Mouse (Mus musculus) frontal cortex, postnatal 10 days (tissue): ENCODE measurements around the gene Klrb1c.
"Not testable (repeated sequence)": the region's sequence is repeated elsewhere in the genome, so short reads cannot be mapped to it uniquely, and the experiment has no call there.

Experiments
- DNase-seq, 2 experiments: peaks; one replicate each; pipeline ENCODE4 v3.0.0; 2022; ENCODE audit warnings: low spot score in 2 of 2, mixed read lengths in 1 of 2

Klrb1c gene

DNA sequence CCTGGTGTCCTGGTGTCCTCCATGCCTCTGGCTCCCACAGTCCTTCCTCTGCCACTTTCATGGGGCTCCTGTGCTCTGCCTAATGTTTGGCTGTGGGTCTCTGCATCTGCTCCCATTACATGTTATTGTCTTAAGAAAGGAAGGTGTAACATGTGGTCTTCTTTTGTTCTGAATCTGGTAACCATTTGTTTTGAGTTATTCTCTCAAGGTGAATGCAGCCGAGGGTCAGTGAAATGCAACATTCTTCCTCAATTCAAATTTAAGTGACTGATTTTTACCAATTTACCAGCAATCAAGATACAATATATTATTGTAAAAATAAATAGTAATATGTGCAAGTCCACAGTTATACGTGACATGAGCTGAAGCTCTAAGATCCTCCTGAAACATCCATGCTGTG lies at the start of gene Klrb1c:
Gene Klrb1c, minus strand, starts transcription at position 101 of the 400 bp plus-strand sequence.
- DNase-seq, result no peak

- DNase-seq, result peak in 1 of 2 experiments; percentile 50
These were observed 48.7 kb upstream of the Klrb1c start for GRCm38 (mm10) chr6:128837454-128838341.

DNA sequence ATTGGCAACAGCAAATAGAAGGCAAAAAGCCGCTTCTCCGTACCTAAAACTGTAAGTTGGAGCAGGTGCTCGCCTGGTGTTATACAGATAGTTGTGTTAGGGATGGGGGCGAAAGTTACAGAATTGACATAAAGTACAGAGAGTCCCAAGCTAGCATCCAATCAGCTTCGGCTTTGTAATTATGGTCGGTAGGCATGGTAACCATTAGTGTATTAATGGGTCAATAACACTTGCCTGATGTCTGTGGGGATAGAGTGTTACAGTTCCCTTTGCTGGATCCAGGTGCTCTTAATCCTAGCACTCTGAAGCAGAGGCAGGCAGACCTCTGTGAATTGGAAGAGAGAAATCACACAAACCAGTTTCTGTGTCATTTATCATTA lies 47.9 kb upstream of the Klrb1c start:
- no peak for DNase-seq

DNA sequence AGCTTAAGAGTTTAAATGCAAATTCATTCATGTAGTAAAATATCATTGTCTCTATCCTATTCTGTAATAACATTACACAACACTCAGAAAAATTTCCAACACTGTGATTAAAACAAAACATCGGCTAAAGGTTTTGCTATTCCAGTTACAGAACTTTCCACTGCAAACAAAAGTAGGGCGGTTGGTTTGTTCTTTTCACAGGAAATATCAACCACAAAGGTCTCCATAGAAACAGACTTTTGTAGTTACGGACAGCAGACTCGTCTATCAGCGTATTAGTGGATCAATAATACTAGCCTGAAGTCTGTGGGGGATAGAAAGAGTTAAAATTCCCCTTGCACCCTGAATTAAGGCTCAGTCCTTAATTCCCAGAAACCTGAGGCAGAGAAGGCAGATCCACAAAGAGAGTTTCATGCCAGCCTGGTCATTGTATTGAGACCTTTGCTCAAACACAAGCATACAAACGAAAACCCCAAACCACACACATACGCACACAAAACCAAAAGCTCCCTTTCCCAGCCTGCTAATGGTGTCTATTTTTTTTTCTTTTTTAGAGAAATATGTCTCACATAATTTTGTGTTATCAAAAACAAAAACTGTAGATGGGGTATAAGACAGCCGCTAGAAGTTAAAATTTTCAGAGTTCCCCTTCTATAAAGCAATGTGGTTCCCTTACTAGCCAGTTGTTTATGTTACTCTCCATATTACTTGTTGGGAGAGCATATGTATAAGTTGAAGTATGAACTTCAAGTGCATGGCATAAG lies 47.4 kb upstream of the Klrb1c start:
- no peak for DNase-seq

DNA sequence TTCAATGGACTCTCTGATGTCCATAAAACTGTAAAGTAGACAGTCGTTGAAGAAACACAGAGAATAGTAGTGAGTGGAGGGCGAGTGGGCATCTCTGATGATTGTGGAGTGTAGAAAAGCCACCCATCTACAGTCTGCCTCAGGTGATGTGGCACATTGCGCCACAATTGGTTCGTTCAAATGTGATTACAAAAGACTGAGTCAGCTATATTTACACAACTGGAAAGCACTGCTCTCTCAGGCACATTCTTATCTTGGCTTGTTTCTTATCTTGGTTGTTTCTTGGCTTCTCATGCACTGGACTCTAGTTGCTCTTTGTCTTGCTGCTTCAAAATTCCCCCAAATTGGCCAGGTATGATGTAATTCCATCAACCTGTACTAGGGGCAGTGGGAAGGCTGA lies 46.6 kb upstream of the Klrb1c start:
- no peak for DNase-seq

DNA sequence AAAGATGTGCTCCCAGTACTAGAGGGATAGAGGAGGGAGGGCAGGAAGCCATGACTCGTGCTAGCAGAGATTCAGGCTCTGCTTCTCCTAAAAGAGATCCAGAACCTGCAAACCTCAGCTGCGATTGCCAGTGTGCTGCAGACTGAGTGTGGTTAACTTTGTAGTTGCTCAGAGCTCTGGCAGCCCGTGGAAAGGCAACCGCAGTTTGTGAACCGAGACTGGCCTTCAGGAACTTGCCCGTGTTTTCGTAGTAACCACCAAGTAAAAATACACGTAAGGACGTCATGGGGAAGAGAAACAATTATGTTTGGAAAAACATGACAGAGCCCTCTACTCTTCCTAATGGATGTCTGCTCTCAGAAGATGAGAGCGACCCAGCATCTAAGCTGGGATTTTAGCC lies 44.0 kb upstream of the Klrb1c start:
- no peak for DNase-seq

DNA sequence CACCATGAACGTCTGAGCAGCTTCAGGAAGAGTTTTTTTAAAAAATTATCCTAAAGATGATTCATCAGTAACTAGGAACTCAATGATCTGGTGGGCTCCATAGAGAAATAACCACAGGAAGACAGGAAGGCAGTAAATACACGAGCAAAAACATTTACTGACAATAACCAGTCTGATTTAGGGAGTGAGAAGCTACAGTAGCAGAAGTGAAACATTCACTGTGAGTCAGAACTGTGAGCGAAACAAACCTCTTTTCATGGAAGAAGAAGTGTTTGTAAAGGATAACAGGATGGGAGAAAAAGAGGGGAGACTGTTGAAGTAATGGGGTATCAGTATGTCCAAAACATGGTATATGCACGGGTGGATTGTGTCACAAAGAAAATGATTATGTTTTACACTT lies 40.8 kb upstream of the Klrb1c start:
- no peak for DNase-seq

DNA sequence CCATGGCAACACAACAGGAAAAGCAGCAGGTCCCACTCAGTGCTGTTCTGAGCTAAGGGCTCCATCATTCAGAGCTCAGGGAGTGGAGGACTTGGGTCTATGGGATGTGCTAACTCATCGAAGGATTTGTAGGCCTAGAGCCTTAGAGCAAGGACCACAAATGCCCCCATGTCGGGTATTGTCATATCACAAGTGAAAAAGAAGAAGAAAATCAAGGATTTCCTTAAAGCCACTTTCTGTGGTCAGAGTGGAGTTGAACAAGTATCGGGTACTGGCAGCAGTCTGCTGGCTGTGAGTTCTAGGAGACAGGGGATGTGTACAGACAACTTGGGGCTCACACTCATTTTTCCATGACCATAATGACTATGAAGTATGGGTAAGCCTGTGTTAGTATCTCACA lies 37.8 kb upstream of the Klrb1c start:
- DNase-seq, result no peak

- DNase-seq, result no peak
These were observed 37.1 kb upstream of the Klrb1c start, which contains the start of the genes Gm44511 and Klrb1b for GRCm38 (mm10) chr6:128826132-128826531. Gene Gm44511, minus strand, starts transcription at chr6:128826315. Gene Klrb1b, minus strand, starts transcription at chr6:128826331.

GRCm38 (mm10) chr6:128818083-128818802 lies 29.2 kb upstream of the Klrb1c start:
- DNase-seq, result no peak

DNA sequence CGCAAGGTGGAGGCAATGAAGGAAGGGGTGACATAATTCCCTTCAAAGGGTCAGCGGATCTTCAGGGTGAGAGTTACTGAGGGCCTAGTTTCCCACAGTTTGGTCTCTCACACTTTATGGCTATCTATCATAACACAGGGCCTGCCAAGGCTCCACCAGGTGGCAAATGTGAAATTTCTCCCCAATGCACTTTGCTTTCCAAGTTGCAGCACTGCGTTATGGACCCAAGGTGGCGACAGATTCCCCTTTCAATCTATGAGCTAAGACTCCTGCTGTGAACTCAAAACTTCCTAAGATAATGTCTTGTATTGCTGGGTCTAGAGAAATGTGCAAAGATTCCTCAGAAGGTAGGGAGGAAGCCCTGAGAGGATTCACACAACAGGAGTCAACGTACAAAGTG lies 19.5 kb upstream of the Klrb1c start:
- DNase-seq, result no peak

DNA sequence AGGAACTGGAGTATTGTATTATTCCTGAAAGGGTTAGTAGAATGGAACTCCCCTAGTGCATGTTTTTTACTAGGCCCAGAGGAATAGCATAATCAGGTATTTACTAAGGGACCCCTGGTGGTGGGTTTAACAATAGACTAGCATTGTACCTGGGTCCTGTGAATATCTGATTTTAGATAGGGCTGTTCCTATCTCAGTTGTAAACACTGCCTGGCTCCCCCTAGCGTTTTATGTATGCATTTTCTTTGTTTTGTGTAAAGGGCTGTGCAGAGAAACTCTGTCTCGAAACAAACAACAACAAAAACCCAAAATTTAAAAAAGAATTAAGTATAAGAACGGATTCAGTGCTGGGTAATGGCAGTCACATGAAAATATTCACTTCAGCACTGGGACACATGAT lies 18.0 kb upstream of the Klrb1c start:
- DNase-seq, result no peak

DNA sequence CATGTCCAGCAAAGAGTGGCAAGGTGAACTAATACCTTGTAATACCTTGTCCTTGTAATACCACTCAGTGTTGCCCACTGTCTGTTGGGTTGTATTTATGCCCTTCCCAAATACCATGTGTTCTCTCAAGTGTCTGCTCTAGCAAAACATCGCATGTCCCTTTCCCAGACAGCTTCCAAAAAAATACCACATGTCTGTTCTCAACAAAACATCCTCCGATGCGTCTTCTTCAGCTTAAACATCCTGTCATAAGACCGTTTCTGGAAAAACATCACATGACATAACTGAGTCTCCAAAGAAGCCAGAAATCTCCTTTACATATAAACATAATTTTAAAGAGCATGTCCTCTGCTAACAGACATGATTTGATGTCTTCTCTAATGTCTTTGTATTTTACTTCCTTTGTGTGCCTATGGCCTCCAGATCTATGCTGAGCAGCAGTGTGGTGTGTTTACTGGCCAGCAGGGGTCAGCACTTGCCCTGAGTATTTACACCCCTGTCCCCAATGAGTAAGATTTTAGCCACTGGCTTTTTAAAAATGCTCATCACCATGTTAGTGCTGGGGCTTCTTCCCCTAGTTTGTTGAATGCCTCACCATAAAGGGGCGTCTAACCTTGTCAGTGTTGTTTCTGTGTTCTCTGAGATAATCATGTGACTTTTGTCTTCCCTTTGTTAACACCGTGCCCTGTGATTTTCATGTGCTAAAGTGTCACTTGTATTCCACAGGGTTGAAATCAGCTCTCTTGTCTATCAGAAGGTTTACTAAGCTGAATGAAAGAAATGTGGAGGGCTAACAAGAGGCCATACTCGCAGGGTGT lies 16.0 kb upstream of the Klrb1c start:
- DNase-seq, result peak in 1 of 2 experiments; percentile 48

GRCm38 (mm10) chr6:128802999-128803857 lies 14.2 kb upstream of the Klrb1c start:
- peak; percentile 92 to 93 for DNase-seq

DNA sequence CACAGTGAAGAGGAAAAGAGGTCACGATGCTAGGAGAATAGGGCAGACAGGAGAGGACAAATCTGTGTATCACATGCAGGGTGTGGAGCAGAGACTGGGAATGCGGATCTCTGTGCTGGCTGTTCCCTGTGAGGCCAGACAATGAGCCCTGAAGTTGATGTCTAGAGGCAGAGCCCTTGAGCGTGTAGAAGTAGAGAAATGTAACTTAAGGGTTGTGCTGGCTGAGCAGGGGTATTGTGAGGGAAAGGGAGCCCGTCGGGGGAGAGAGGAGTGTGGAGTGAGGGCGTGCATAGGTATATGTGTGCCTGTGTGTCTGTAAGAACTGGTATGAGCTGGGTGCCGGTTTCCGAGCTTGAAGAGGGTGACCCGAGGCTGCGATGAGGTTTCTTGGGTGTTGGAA lies 13.5 kb upstream of the Klrb1c start:
- no peak for DNase-seq

DNA sequence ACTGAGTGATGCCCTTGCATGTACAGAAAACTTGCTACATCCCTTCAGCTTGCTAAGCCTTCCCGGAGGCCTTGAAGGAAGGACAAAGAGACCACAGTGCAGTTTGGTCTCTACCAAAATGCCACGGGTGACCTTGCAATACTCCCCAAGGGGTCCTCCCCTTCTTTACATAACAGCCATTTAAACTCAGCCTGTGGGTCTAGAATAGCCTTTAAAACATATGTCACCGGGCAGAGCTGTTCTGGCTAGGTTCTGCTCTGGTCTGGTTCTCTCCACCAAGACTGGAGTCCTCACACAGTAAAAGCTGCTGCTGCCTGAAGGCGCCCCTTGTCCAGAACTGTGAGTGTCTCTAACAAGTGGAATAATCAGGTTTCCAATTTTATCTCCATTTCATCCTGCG lies 11.7 kb upstream of the Klrb1c start:
- not testable (repeated sequence) for DNase-seq

DNA sequence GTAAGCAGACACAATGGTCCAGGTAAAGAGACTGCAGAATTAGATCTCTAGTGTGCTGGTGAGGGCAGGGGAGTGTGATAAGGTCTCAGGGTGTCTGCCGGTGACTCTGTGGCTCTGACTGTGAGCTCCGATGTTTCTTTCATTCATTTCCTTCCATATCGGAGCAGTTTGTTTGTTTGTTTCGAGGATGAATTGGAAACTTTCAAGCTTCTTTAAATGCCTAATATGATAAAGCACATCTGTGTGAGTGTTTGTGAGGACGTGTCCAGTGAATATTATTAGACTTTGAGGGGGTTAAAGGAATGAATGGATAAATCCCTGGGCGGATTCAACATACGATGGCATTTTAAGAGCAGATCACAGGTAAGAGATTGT lies 10.9 kb upstream of the Klrb1c start:
- DNase-seq, result no peak

GRCm38 (mm10) chr6:128799144-128799895 lies 10.3 kb upstream of the Klrb1c start:
- DNase-seq, result peak; percentile 78 to 87

DNA sequence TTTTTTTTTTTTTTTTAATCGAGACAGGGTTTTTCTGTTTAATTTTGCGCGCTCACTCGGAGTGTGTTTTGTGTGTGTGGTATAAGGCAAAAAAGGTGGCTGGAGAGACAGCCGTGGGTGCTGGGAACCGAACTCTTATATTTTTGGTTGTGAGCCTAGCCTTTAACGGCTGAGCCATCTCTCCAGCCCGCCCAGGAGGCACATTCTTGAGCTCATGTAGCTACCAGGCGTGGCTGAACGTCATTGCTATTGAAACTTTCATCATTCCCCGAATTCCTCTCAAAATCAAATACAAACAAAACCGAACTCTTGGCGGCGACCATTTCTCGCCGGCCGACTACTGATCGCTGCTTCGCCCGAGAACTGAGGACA lies 9.7 kb upstream of the Klrb1c start:
- DNase-seq, result peak; percentile 39 to 75
